Mouse (Mus musculus) MEL (cell line): ENCODE results near the gene Cntn5.

Experiments
- CTCF ChIP-seq, 3 experiments: IDR thresholded peaks in 2 of 3; conservative IDR thresholded peaks in 1 of 3; 2 replicates each; pipeline ENCODE4 v1.5.1; 2011 to 2012; ENCODE audit warnings: low read length in 3 of 3, low read depth in 2 of 3, mild to moderate bottlenecking in 2 of 3, improper control_type of control experiment in 1 of 3, inconsistent platforms in 1 of 3, mixed read lengths in 1 of 3, moderate library complexity in 1 of 3; ENCODE audit not compliant: control insufficient read depth in 1 of 3, insufficient read depth in 1 of 3, poor library complexity in 1 of 3, severe bottlenecking in 1 of 3
- EP300 ChIP-seq, 2 experiments: IDR thresholded peaks; 2 replicates each; pipeline ENCODE4 v1.6.1; 2011; ENCODE audit warnings: improper control_type of control experiment in 2 of 2, low read length in 2 of 2, low read depth in 1 of 2, mild to moderate bottlenecking in 1 of 2
- GABPA ChIP-seq: IDR thresholded peaks from 2 replicates; pipeline ENCODE4 v1.6.1; 2012; ENCODE audit warnings: low read depth, mild to moderate bottlenecking, inconsistent platforms, low read length, improper control_type of control experiment, moderate library complexity
- MAX ChIP-seq: IDR thresholded peaks from 2 replicates; pipeline ENCODE4 v1.6.1; 2011; ENCODE audit warnings: low read length, improper control_type of control experiment
- MAZ ChIP-seq: IDR thresholded peaks from 2 replicates; pipeline ENCODE4 v1.6.1; 2012; ENCODE audit warnings: low read depth, mild to moderate bottlenecking, inconsistent platforms, low read length, improper control_type of control experiment
- MEF2A ChIP-seq: IDR thresholded peaks from 2 replicates; pipeline ENCODE4 v1.6.1; 2014; ENCODE audit warnings: low read depth, mild to moderate bottlenecking, inconsistent platforms, low read length, improper control_type of control experiment; ENCODE audit not compliant: poor library complexity, insufficient replicate concordance, severe bottlenecking; ENCODE audit errors: extremely low read depth
- MYC ChIP-seq: IDR thresholded peaks from 2 replicates; pipeline ENCODE4 v1.6.1; 2011; ENCODE audit warnings: low read depth, mild to moderate bottlenecking, low read length, improper control_type of control experiment, moderate library complexity
- NELFE ChIP-seq: IDR thresholded peaks from 2 replicates; pipeline ENCODE4 v1.6.1; 2011; ENCODE audit warnings: low read depth, low read length, improper control_type of control experiment
- POLR2A ChIP-seq, 2 experiments: IDR thresholded peaks; 2 replicates each; pipeline ENCODE4 v1.6.1; 2011 to 2012; ENCODE audit warnings: low read length in 2 of 2, mild to moderate bottlenecking in 2 of 2, control low read depth in 1 of 2, improper control_type of control experiment in 1 of 2, low read depth in 1 of 2, moderate library complexity in 1 of 2; ENCODE audit not compliant: control insufficient read depth in 1 of 2, insufficient read depth in 1 of 2, poor library complexity in 1 of 2
- RAD21 ChIP-seq: IDR thresholded peaks from 2 replicates; pipeline ENCODE4 v1.6.1; 2011; ENCODE audit warnings: mild to moderate bottlenecking, low read depth, low read length, improper control_type of control experiment
- TAL1 ChIP-seq: IDR thresholded peaks from 2 replicates; pipeline ENCODE4 v1.6.1; 2012; ENCODE audit warnings: mild to moderate bottlenecking, inconsistent platforms, low read length, moderate library complexity, mixed read lengths
- USF1 ChIP-seq: IDR thresholded peaks from 2 replicates; pipeline ENCODE4 v1.6.1; 2014; ENCODE audit warnings: low read depth, mild to moderate bottlenecking, inconsistent platforms, low read length, improper control_type of control experiment, moderate library complexity
- ZC3H11A ChIP-seq: IDR thresholded peaks from 2 replicates; pipeline ENCODE4 v1.6.1; 2012; ENCODE audit warnings: low read depth, mild to moderate bottlenecking, inconsistent platforms, low read length, improper control_type of control experiment
- ZMIZ1 ChIP-seq: IDR thresholded peaks from 2 replicates; pipeline ENCODE4 v1.6.1; 2012; ENCODE audit warnings: low read depth, mild to moderate bottlenecking, inconsistent platforms, low read length, improper control_type of control experiment, moderate library complexity

DNA sequence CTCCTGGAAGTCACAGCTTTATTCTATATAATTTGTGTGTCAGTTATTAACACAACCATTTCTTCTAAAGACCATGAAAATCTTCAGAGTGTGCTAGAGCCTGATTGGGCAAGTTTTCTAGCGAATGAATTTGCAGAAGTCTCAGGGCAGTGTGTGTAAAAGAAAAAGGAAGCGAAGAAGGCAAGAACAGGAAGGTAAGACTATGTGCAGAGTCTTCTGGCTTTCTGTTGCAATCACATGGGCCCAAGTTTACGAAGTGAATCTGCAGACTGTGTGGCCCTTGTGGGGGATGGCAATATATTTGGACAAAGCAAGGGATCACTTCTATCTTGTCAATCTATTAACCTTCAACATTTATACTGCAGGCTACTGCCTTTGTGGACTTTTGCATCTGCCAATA lies 1251.1 kb downstream of the Cntn5 start:
- TF ChIP-seq USF1 (no peak), GABPA (no peak), EP300 (IDR thresholded peaks at IDR 0.05; ENCODE audit: low read depth in 1 of 2, low read length in 2 of 2) (no peak), CTCF (IDR thresholded peaks at IDR 0.05 in 2 of 3, conservative IDR thresholded peaks at IDR 0.05 in 1 of 3; ENCODE audit: control insufficient read depth in 1 of 3, insufficient read depth in 1 of 3, low read depth in 2 of 3, low read length in 3 of 3, poor library complexity in 1 of 3, severe bottlenecking in 1 of 3) (no peak), POLR2A (IDR thresholded peaks at IDR 0.05; ENCODE audit: control insufficient read depth in 1 of 2, insufficient read depth in 1 of 2, low read depth in 1 of 2, low read length in 2 of 2, poor library complexity in 1 of 2) (no peak), TAL1 (no peak), MEF2A (no peak), ZC3H11A (no peak), RAD21 (no peak), MAX (no peak), MYC (no peak), MAZ (no peak), ZMIZ1 (no peak), NELFE (no peak)
